Mouse (Mus musculus) MEL (cell line): ENCODE results near the gene Zscan12. TPM values are rescaled to one million over a fixed set of nuclear protein-coding genes. Genes with fewer than 3 reads are reported as not detected.
A peak's percentile ranks its signal among the peaks of the same experiment; 100 is the strongest.

Source experiments
- DNase-seq: peaks from one replicate; pipeline ENCODE4 v3.0.0; 2011; ENCODE audit warnings: low read depth, low spot score
- H3K27ac ChIP-seq: 2 replicates; pipeline ENCODE4 v1.5.1; 2012; ENCODE audit warnings: low read depth, mild to moderate bottlenecking, control low read depth, low read length, moderate library complexity; ENCODE audit not compliant: control insufficient read depth
- H3K27me3 ChIP-seq, 2 experiments: fragments of 150-350 bp in 1 of 2; sonication (generic) in 1 of 2; 2 replicates each; pipeline ENCODE4 v1.6.1; 2012; ENCODE audit warnings: low read length in 2 of 2, mild to moderate bottlenecking in 2 of 2, improper control_type of control experiment in 1 of 2, moderate library complexity in 1 of 2; ENCODE audit not compliant: insufficient read depth in 2 of 2, control insufficient read depth in 1 of 2
- H3K36me3 ChIP-seq, 2 experiments: 2 replicates each; pipeline ENCODE4 v1.6.1; 2012 to 2014; ENCODE audit warnings: low read length in 2 of 2, improper control_type of control experiment in 1 of 2, inconsistent platforms in 1 of 2, mild to moderate bottlenecking in 1 of 2; ENCODE audit not compliant: insufficient read depth in 2 of 2, control insufficient read depth in 1 of 2
- H3K4me1 ChIP-seq, 2 experiments: fragments of 150-350 bp in 1 of 2; sonication (generic) in 1 of 2; 2 replicates each; pipeline ENCODE4 v1.6.1; 2012; ENCODE audit warnings: low read length in 2 of 2, improper control_type of control experiment in 1 of 2, mild to moderate bottlenecking in 1 of 2; ENCODE audit not compliant: insufficient read depth in 2 of 2, control insufficient read depth in 1 of 2
- H3K4me3 ChIP-seq, 2 experiments: fragments of 150-350 bp in 1 of 2; sonication (generic) in 1 of 2; 2 replicates each; pipeline ENCODE4 v1.5.1; 2012; ENCODE audit warnings: low read depth in 2 of 2, low read length in 2 of 2, mild to moderate bottlenecking in 2 of 2, moderate library complexity in 2 of 2, control low read depth in 1 of 2, improper control_type of control experiment in 1 of 2; ENCODE audit not compliant: control insufficient read depth in 1 of 2, insufficient read depth in 1 of 2
- H3K79me2 ChIP-seq: 2 replicates; pipeline ENCODE4 v1.6.1; 2012; ENCODE audit warnings: mild to moderate bottlenecking, low read length, moderate library complexity; ENCODE audit not compliant: control insufficient read depth, poor library complexity, insufficient read depth
- H3K9ac ChIP-seq: 2 replicates; pipeline ENCODE4 v1.6.1; 2012; ENCODE audit warnings: low read depth, mild to moderate bottlenecking, control low read depth, low read length, moderate library complexity; ENCODE audit not compliant: control insufficient read depth, poor library complexity, severe bottlenecking
- H3K9me3 ChIP-seq: fragments of 150-350 bp; sonication (generic); replicated peaks from 2 replicates; pipeline ENCODE4 v1.6.1; 2012; ENCODE audit warnings: mild to moderate bottlenecking, low read length, improper control_type of control experiment, moderate library complexity; ENCODE audit not compliant: insufficient read depth
- BHLHE40 ChIP-seq: IDR thresholded peaks from 2 replicates; pipeline ENCODE4 v1.6.1; 2012; ENCODE audit warnings: low read depth, mild to moderate bottlenecking, inconsistent platforms, low read length, improper control_type of control experiment, borderline replicate concordance
- CHD2 ChIP-seq: IDR thresholded peaks from 2 replicates; pipeline ENCODE4 v1.6.1; 2011; ENCODE audit warnings: low read length, improper control_type of control experiment
- CTCF ChIP-seq, 3 experiments: IDR thresholded peaks in 2 of 3; conservative IDR thresholded peaks in 1 of 3; 2 replicates each; pipeline ENCODE4 v1.5.1; 2011 to 2012; ENCODE audit warnings: low read length in 3 of 3, low read depth in 2 of 3, mild to moderate bottlenecking in 2 of 3, improper control_type of control experiment in 1 of 3, inconsistent platforms in 1 of 3, mixed read lengths in 1 of 3, moderate library complexity in 1 of 3; ENCODE audit not compliant: control insufficient read depth in 1 of 3, insufficient read depth in 1 of 3, poor library complexity in 1 of 3, severe bottlenecking in 1 of 3
- ELF1 ChIP-seq: IDR thresholded peaks from 2 replicates; pipeline ENCODE4 v1.6.1; 2014; ENCODE audit warnings: low read depth, mild to moderate bottlenecking, inconsistent platforms, low read length, improper control_type of control experiment, moderate library complexity
- EP300 ChIP-seq, 2 experiments: IDR thresholded peaks; 2 replicates each; pipeline ENCODE4 v1.6.1; 2011; ENCODE audit warnings: improper control_type of control experiment in 2 of 2, low read length in 2 of 2, low read depth in 1 of 2, mild to moderate bottlenecking in 1 of 2
- ETS1 ChIP-seq: IDR thresholded peaks from 2 replicates; pipeline ENCODE4 v1.6.1; 2012; ENCODE audit warnings: low read depth, mild to moderate bottlenecking, inconsistent platforms, low read length, improper control_type of control experiment, moderate library complexity
- GABPA ChIP-seq: IDR thresholded peaks from 2 replicates; pipeline ENCODE4 v1.6.1; 2012; ENCODE audit warnings: low read depth, mild to moderate bottlenecking, inconsistent platforms, low read length, improper control_type of control experiment, moderate library complexity
- HCFC1 ChIP-seq: IDR thresholded peaks from 2 replicates; pipeline ENCODE4 v1.6.1; 2012; ENCODE audit warnings: low read depth, mild to moderate bottlenecking, inconsistent platforms, low read length, improper control_type of control experiment, moderate library complexity
- JUND ChIP-seq: IDR thresholded peaks from 2 replicates; pipeline ENCODE4 v1.6.1; 2011; ENCODE audit warnings: low read depth, mild to moderate bottlenecking, improper control_type of control experiment, low read length
- MAFK ChIP-seq: IDR thresholded peaks from 2 replicates; pipeline ENCODE4 v1.6.1; 2011; ENCODE audit warnings: low read depth, mild to moderate bottlenecking, low read length, improper control_type of control experiment, borderline replicate concordance
- MAX ChIP-seq: IDR thresholded peaks from 2 replicates; pipeline ENCODE4 v1.6.1; 2011; ENCODE audit warnings: low read length, improper control_type of control experiment
- MEF2A ChIP-seq: IDR thresholded peaks from 2 replicates; pipeline ENCODE4 v1.6.1; 2014; ENCODE audit warnings: low read depth, mild to moderate bottlenecking, inconsistent platforms, low read length, improper control_type of control experiment; ENCODE audit not compliant: poor library complexity, insufficient replicate concordance, severe bottlenecking; ENCODE audit errors: extremely low read depth
- MYC ChIP-seq: IDR thresholded peaks from 2 replicates; pipeline ENCODE4 v1.6.1; 2011; ENCODE audit warnings: low read depth, mild to moderate bottlenecking, low read length, improper control_type of control experiment, moderate library complexity
- NELFE ChIP-seq: IDR thresholded peaks from 2 replicates; pipeline ENCODE4 v1.6.1; 2011; ENCODE audit warnings: low read depth, low read length, improper control_type of control experiment
- NRF1 ChIP-seq: IDR thresholded peaks from 2 replicates; pipeline ENCODE4 v1.6.1; 2014; ENCODE audit warnings: low read depth, mild to moderate bottlenecking, inconsistent platforms, low read length, improper control_type of control experiment, moderate library complexity; ENCODE audit not compliant: poor library complexity, insufficient read depth, severe bottlenecking
- POLR2A ChIP-seq, 2 experiments: IDR thresholded peaks; 2 replicates each; pipeline ENCODE4 v1.6.1; 2011 to 2012; ENCODE audit warnings: low read length in 2 of 2, mild to moderate bottlenecking in 2 of 2, control low read depth in 1 of 2, improper control_type of control experiment in 1 of 2, low read depth in 1 of 2, moderate library complexity in 1 of 2; ENCODE audit not compliant: control insufficient read depth in 1 of 2, insufficient read depth in 1 of 2, poor library complexity in 1 of 2
- POLR2AphosphoS2 ChIP-seq: IDR thresholded peaks from 2 replicates; pipeline ENCODE4 v1.6.1; 2011; ENCODE audit warnings: low read length, improper control_type of control experiment
- POLR2AphosphoS5 ChIP-seq: IDR thresholded peaks from 2 replicates; pipeline ENCODE4 v1.6.1; 2012; ENCODE audit warnings: low read depth, borderline replicate concordance, mild to moderate bottlenecking, inconsistent platforms, low read length, moderate library complexity, mixed read lengths
- RAD21 ChIP-seq: IDR thresholded peaks from 2 replicates; pipeline ENCODE4 v1.6.1; 2011; ENCODE audit warnings: mild to moderate bottlenecking, low read depth, low read length, improper control_type of control experiment
- RCOR1 ChIP-seq: IDR thresholded peaks from 2 replicates; pipeline ENCODE4 v1.6.1; 2012; ENCODE audit warnings: low read depth, mild to moderate bottlenecking, inconsistent platforms, low read length, improper control_type of control experiment
- SIN3A ChIP-seq: IDR thresholded peaks from 2 replicates; pipeline ENCODE4 v1.6.1; 2012; ENCODE audit warnings: low read length, improper control_type of control experiment, inconsistent platforms
- SMC3 ChIP-seq: IDR thresholded peaks from 2 replicates; pipeline ENCODE4 v1.6.1; 2011; ENCODE audit warnings: low read depth, low read length, improper control_type of control experiment
- TAL1 ChIP-seq: IDR thresholded peaks from 2 replicates; pipeline ENCODE4 v1.6.1; 2012; ENCODE audit warnings: mild to moderate bottlenecking, inconsistent platforms, low read length, moderate library complexity, mixed read lengths
- TBP ChIP-seq: IDR thresholded peaks from 2 replicates; pipeline ENCODE4 v1.8.0; 2011; ENCODE audit warnings: low read depth, low read length, improper control_type of control experiment
- UBTF ChIP-seq: IDR thresholded peaks from 2 replicates; pipeline ENCODE4 v1.6.1; 2012; ENCODE audit warnings: low read depth, mild to moderate bottlenecking, inconsistent platforms, low read length, improper control_type of control experiment, moderate library complexity, borderline replicate concordance; ENCODE audit not compliant: insufficient read depth
- USF1 ChIP-seq: IDR thresholded peaks from 2 replicates; pipeline ENCODE4 v1.6.1; 2014; ENCODE audit warnings: low read depth, mild to moderate bottlenecking, inconsistent platforms, low read length, improper control_type of control experiment, moderate library complexity
- USF2 ChIP-seq, 2 experiments: IDR thresholded peaks; 2 replicates each; pipeline ENCODE4 v1.6.1; 2011 to 2012; ENCODE audit warnings: improper control_type of control experiment in 2 of 2, low read length in 2 of 2, borderline replicate concordance in 1 of 2, inconsistent platforms in 1 of 2, low read depth in 1 of 2, mild to moderate bottlenecking in 1 of 2; ENCODE audit not compliant: insufficient read depth in 1 of 2
- ZKSCAN1 ChIP-seq: IDR thresholded peaks from 2 replicates; pipeline ENCODE4 v1.6.1; 2012; ENCODE audit warnings: low read depth, mild to moderate bottlenecking, inconsistent platforms, low read length, improper control_type of control experiment, moderate library complexity
- ZMIZ1 ChIP-seq: IDR thresholded peaks from 2 replicates; pipeline ENCODE4 v1.6.1; 2012; ENCODE audit warnings: low read depth, mild to moderate bottlenecking, inconsistent platforms, low read length, improper control_type of control experiment, moderate library complexity
- ZNF384 ChIP-seq: IDR thresholded peaks from 2 replicates; pipeline ENCODE4 v1.6.1; 2012; ENCODE audit warnings: low read depth, mild to moderate bottlenecking, inconsistent platforms, low read length, improper control_type of control experiment
- polyA plus RNA-seq, 2 experiments: library from polyadenylated mRNA; stranded (reverse) in 1 of 2; unstranded in 1 of 2; fragments of >175 nt in 1 of 2; fragments of >200 nt in 1 of 2; gene quantifications; 2 replicates each; pipeline versions ENCODE4 v1.2.1 to v1.2.4; 2012; ENCODE audit warnings: low replicate concordance in 2 of 2, low read depth in 1 of 2; ENCODE audit not compliant: insufficient read length in 2 of 2, insufficient read depth in 1 of 2, missing spikeins in 1 of 2
- total RNA-seq: library from RNA; depleted of rRNA; stranded (reverse); fragments of 300-350 nt; gene quantifications from 2 replicates; pipeline ENCODE4 v1.2.3, GENCODE M21; 2012

The Zscan12 gene
- total and polyA plus RNA-seq, 3 experiments = 6.8 to 11.1 TPM; not detected in 1

- Histone ChIP-seq H3K9me3 (no peaks in the 10 kb centered on the region), H3K27ac (no peak overlapping the region), H3K27me3 (no peaks in the 10 kb centered on the region), H3K4me3 (peak overlapping the region; percentile 13 to 42), H3K9ac (peak overlapping the region; percentile 15; the same call in 1 of the 2 replicates), H3K79me2 (no peaks in the 10 kb centered on the region), H3K4me1 (peaks cover 0 to 8% of the 10 kb centered on the region in 2 experiments; a peak in 2 of 4 replicates), H3K36me3 (peaks cover 0 to 9% of the 10 kb centered on the region in 2 experiments; a peak in 2 of 4 replicates)
- TF ChIP-seq UBTF (no peak), NELFE (no peak), RCOR1 (no peak), MEF2A (no peak), TBP (no peak), GABPA (no peak), POLR2AphosphoS2 (no peak), POLR2A (IDR thresholded peaks at IDR 0.05; ENCODE audit: control insufficient read depth in 1 of 2, insufficient read depth in 1 of 2, low read depth in 1 of 2, low read length in 2 of 2, poor library complexity in 1 of 2) (no peak), NRF1 (no peak)
- DNase-seq = peak; percentile 64
Observed at GRCm38 (mm10) chr13:21323405-21323804, 39.2 kb upstream of the Zscan12 start.

GRCm38 (mm10) chr13:21326191-21326590 lies 36.4 kb upstream of the Zscan12 start:
- peak; percentile 67 for DNase-seq
- H3K4me3 ChIP-seq = no peak overlapping the region
- TF ChIP-seq JUND = no peak
- peak; percentile 44 for TF ChIP-seq RAD21
- no peak for TF ChIP-seq POLR2AphosphoS2
- no peak for TF ChIP-seq ZKSCAN1
- TF ChIP-seq ZMIZ1 = no peak
- TF ChIP-seq USF1 = no peak
- TF ChIP-seq SIN3A = no peak
- TF ChIP-seq TBP = no peak
- no peak for TF ChIP-seq ZNF384
- TF ChIP-seq MEF2A = no peak
- TF ChIP-seq HCFC1 = no peak
- TF ChIP-seq POLR2A (IDR thresholded peaks at IDR 0.05; ENCODE audit: control insufficient read depth in 1 of 2, insufficient read depth in 1 of 2, low read depth in 1 of 2, low read length in 2 of 2, poor library complexity in 1 of 2) = no peak
- no peak for TF ChIP-seq USF2 (IDR thresholded peaks at IDR 0.05; ENCODE audit: borderline replicate concordance in 1 of 2, insufficient read depth in 1 of 2, low read depth in 1 of 2, low read length in 2 of 2)
- no peak for TF ChIP-seq TAL1
- TF ChIP-seq MYC = no peak
- no peak for TF ChIP-seq EP300 (IDR thresholded peaks at IDR 0.05; ENCODE audit: low read depth in 1 of 2, low read length in 2 of 2)
- peak; percentile 72 for TF ChIP-seq RCOR1
- peak; percentile 26 to 63 (median 57); a peak in 5 of 6 replicates for TF ChIP-seq CTCF (IDR thresholded peaks at IDR 0.05 in 2 of 3, conservative IDR thresholded peaks at IDR 0.05 in 1 of 3; ENCODE audit: control insufficient read depth in 1 of 3, insufficient read depth in 1 of 3, low read depth in 2 of 3, low read length in 3 of 3, poor library complexity in 1 of 3, severe bottlenecking in 1 of 3)
- TF ChIP-seq ETS1 = no peak
- no peak for TF ChIP-seq ELF1
- peak; percentile 64 for TF ChIP-seq SMC3
- TF ChIP-seq BHLHE40 = no peak
- TF ChIP-seq MAX = no peak
- no peak for TF ChIP-seq NELFE
- TF ChIP-seq MAFK = no peak
- TF ChIP-seq POLR2AphosphoS5 = no peak
- no peak for TF ChIP-seq CHD2
- no peak for TF ChIP-seq NRF1

More at GRCm38 (mm10) chr13:21326191-21326590, 36.4 kb upstream of the Zscan12 start:
- H3K4me1 ChIP-seq = peaks cover 0 to 8% of the 10 kb centered on the region in 2 experiments; a peak in 2 of 4 replicates
- no peak overlapping the region for H3K27ac ChIP-seq
- no peaks in the 10 kb centered on the region for H3K9me3 ChIP-seq
- H3K27me3 ChIP-seq = no peaks in the 10 kb centered on the region
- no peak overlapping the region for H3K9ac ChIP-seq
- peaks cover 0 to 9% of the 10 kb centered on the region in 2 experiments; a peak in 2 of 4 replicates for H3K36me3 ChIP-seq
- no peaks in the 10 kb centered on the region for H3K79me2 ChIP-seq
